Mouse (Mus musculus) bone marrow macrophage, adult 2 months (primary cell): ENCODE measurements around the gene Ebf1. TPM values are rescaled to one million over a fixed set of nuclear protein-coding genes. Genes with fewer than 3 reads are reported as not detected.

ENCODE experiments used
- H3K27ac ChIP-seq: 2 replicates; pipeline ENCODE4 v1.5.1; 2012; ENCODE audit warnings: low read depth, low read length; ENCODE audit not compliant: insufficient read depth
- H3K4me1 ChIP-seq: 2 replicates; pipeline ENCODE4 v1.6.1; 2012; ENCODE audit warnings: low read length; ENCODE audit not compliant: control insufficient read depth, insufficient read depth
- H3K4me3 ChIP-seq: 2 replicates; pipeline ENCODE4 v1.5.1; 2012; ENCODE audit warnings: mild to moderate bottlenecking, low read length, moderate library complexity; ENCODE audit not compliant: insufficient read depth
- CTCF ChIP-seq: IDR thresholded peaks from 2 replicates; pipeline ENCODE4 v1.5.1; 2012; ENCODE audit warnings: low read depth, mild to moderate bottlenecking, low read length, moderate library complexity
- POLR2A ChIP-seq: IDR thresholded peaks from 2 replicates; pipeline ENCODE4 v1.6.1; 2012; ENCODE audit warnings: mild to moderate bottlenecking, low read depth, low read length, borderline replicate concordance
- polyA plus RNA-seq: library from polyadenylated mRNA; stranded (reverse); fragments of >200 nt; gene quantifications from 2 replicates; pipeline ENCODE4 v1.2.4, GENCODE M21; 2012; ENCODE audit not compliant: missing spikeins, insufficient read depth, insufficient read length

Gene Ebf1
- polyA plus RNA-seq, 1 experiment = 0.32 TPM

- no peak overlapping the region for H3K27ac ChIP-seq
- no peaks in the 10 kb centered on the region for H3K4me1 ChIP-seq
- TF ChIP-seq CTCF (no peak), POLR2A (no peak)
Observed at GRCm38 (mm10) chr11:44770989-44771564, 154.0 kb downstream of the Ebf1 start.

DNA sequence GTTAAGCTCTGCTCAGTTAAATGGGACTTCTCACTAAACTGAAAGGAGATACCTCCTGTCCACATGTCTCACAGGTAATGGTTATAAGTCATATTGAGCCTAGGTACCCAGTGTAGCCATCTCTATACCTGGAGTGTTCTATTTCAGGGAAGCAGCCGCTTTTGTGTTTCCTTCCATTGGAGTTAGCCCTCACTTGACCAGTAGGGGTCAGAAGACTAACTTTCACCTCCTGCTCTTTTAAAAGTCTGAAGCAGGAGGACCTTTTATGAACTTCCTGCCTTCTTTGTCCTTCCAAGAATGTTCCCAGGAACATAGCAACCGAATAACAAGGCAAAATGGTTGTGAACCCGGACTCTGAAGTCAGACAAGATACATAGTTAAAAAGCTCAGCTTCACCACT, 157.3 kb downstream of the Ebf1 start:
- Histone ChIP-seq H3K27ac (no peak overlapping the region), H3K4me3 (no peak overlapping the region), H3K4me1 (no peaks in the 10 kb centered on the region)
- TF ChIP-seq CTCF (no peak), POLR2A (no peak)

More at GRCm38 (mm10) chr11:44770989-44771564, 154.0 kb downstream of the Ebf1 start:
- H3K4me3 ChIP-seq = no peak overlapping the region

- no peaks in the 10 kb centered on the region for H3K4me1 ChIP-seq
- TF ChIP-seq CTCF (no peak), POLR2A (no peak)
- H3K4me3 ChIP-seq = no peak overlapping the region
- H3K27ac ChIP-seq = no peak overlapping the region
Observed at GRCm38 (mm10) chr11:44775549-44775948, 158.4 kb downstream of the Ebf1 start.

DNA sequence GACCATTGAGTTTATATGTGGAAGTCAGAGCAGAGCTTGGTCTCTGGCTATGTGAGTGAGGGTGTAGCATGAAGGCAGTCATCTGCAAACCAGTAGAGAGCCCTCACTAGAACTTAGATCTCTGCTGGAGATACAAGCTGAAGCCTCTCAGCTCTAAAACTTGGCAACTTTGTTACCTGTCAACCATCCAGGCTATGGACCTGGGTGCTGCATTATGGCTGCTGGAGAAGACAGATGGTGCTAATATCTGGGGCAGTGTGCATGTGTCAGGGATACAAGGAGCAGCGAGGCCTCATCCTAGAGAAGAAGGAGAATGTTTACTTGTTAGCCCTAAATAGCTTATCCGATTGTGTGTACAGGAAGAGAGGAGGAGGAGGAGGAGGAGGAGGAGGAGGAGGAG, 159.4 kb downstream of the Ebf1 start:
- TF ChIP-seq CTCF (no peak), POLR2A (no peak)
- H3K4me1 ChIP-seq = no peaks in the 10 kb centered on the region

GRCm38 (mm10) chr11:44777331-44778310, 160.5 kb downstream of the Ebf1 start:
- no peaks in the 10 kb centered on the region for H3K4me1 ChIP-seq
- no peak overlapping the region for H3K4me3 ChIP-seq
- H3K27ac ChIP-seq = no peak overlapping the region
- TF ChIP-seq POLR2A (no peak), CTCF (no peak)

More for the DNA sequence above, 159.4 kb downstream of the Ebf1 start:
- Histone ChIP-seq H3K4me3 (no peak overlapping the region), H3K27ac (no peak overlapping the region)

GRCm38 (mm10) chr11:44779030-44779429, 161.9 kb downstream of the Ebf1 start:
- H3K4me3 ChIP-seq = no peak overlapping the region
- H3K4me1 ChIP-seq = no peaks in the 10 kb centered on the region
- no peak overlapping the region for H3K27ac ChIP-seq
- TF ChIP-seq POLR2A (no peak), CTCF (no peak)

DNA sequence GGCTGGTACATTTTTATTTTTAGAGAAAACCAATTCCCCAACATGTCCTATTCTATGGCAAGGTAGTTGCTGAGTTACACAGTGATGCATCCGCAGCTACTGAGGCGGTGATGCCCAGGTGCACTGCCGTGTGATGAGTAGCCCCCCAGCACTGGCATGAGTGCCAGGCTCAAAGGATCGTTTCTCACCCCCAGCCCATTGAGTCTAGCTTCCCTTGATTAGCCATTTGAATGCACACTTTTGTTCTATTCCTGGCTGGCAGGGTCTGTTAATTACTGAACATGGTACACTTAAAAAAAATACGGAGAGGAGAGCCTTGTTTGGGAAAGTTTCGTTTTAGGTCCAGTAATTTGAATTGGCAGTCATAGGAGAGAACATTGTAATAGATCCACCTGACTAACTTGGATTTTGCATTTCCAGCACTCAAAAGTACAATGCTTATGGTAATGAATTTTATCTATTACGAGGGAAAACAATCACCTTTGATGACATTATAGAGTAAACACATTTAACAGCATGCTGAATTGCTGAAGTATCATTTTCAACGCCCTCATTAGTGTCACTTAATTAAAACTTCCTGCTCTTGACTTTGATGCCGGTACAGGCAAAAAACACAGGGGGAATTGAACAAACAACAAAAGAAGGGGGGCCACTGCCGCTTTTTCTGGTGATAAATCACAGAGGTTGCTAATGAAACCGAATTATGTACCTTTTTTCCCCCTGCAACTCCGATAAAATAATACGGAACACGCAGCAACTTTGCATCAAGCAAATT, 167.3 kb downstream of the Ebf1 start:
- Histone ChIP-seq H3K4me3 (no peak overlapping the region), H3K4me1 (no peaks in the 10 kb centered on the region), H3K27ac (no peak overlapping the region)
- TF ChIP-seq CTCF (no peak), POLR2A (no peak)

GRCm38 (mm10) chr11:44785063-44785462, 167.9 kb downstream of the Ebf1 start:
- TF ChIP-seq CTCF (no peak), POLR2A (no peak)
- Histone ChIP-seq H3K27ac (no peak overlapping the region), H3K4me3 (no peak overlapping the region), H3K4me1 (no peaks in the 10 kb centered on the region)

- H3K4me3 ChIP-seq = no peak overlapping the region
- H3K4me1 ChIP-seq = no peaks in the 10 kb centered on the region
- TF ChIP-seq CTCF (no peak), POLR2A (no peak)
- H3K27ac ChIP-seq = no peak overlapping the region
Observed at GRCm38 (mm10) chr11:44785479-44785878, 168.4 kb downstream of the Ebf1 start.
